Mouse (Mus musculus): ENCODE results near the gene Piga. TPM values are rescaled to one million over a fixed set of nuclear protein-coding genes. Genes with fewer than 3 reads are reported as not detected.

The Piga gene
- polyA plus RNA-seq, 1 experiment from 2014 or later = 14.2 TPM

DNA sequence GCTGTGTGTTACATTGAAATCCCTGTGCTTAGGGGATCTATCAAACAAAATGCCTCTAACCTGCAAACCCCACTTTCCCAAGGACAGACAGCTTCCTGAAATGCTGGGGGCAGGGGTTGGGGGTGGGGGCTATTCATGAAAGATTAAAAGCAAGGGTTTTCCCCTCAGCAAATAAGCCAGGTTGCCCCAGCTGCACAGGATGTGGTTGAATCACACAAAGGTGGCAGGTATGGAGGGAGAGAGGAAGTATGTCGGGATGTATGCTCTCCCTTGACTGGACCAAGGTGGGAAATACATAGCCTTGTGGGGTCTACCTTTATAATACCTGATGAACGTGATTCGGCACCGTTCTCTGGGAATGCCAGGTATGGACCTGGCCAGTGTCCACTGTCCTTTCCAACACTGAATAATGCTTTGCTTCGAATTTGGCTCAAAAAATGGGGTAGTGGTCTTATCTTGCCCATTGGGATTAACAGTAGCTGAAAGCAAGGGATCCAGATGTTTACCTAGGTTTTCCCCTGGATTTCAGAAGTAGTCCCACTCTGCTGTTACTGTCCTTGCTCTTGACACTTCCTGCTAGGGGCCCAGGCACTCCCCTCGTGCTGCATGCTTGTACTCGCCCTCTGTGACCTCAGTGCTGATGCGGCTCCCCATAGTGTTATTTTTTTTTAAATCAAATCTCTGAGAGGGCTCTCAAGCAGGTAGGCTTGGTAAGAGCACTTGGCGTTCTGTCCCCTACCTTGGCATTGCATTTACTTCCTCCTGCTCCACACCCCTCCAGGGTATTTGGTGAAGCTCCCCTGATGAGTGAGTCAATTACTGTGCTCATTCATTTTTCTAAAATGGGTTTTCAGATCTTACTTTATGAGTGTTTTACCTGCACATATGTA is 13.2 kb upstream of the Piga start:
- ATAC-seq (ENCODE audit: low FRiP score) = no peak
- Histone ChIP-seq H3K4me3 (ENCODE audit: low read depth, low read length) (no peak overlapping the region), H3K27ac (ENCODE audit: low read depth, low read length) (no peak overlapping the region), H3K36me3 (ENCODE audit: control insufficient read depth, insufficient read depth, low read length) (no peaks in the 10 kb centered on the region), H3K4me1 (replicated peaks; ENCODE audit: control insufficient read depth, insufficient read depth, low read length) (no peaks in the 10 kb centered on the region), H3K9me3 (ENCODE audit: control insufficient read depth, low read length) (no peaks in the 10 kb centered on the region), H3K4me2 (replicated peaks; ENCODE audit: low read depth, low read length) (no peak overlapping the region), H3K27me3 (ENCODE audit: control insufficient read depth, insufficient read depth, low read length) (no peaks in the 10 kb centered on the region; the same call in 1 of the 2 replicates), H3K9ac (ENCODE audit: low read depth, low read length) (no peak overlapping the region)
- no peak for DNase-seq (ENCODE audit: low spot score)
- WGBS = 73% methylated on average over 9 of the region's 9 CpGs

DNA sequence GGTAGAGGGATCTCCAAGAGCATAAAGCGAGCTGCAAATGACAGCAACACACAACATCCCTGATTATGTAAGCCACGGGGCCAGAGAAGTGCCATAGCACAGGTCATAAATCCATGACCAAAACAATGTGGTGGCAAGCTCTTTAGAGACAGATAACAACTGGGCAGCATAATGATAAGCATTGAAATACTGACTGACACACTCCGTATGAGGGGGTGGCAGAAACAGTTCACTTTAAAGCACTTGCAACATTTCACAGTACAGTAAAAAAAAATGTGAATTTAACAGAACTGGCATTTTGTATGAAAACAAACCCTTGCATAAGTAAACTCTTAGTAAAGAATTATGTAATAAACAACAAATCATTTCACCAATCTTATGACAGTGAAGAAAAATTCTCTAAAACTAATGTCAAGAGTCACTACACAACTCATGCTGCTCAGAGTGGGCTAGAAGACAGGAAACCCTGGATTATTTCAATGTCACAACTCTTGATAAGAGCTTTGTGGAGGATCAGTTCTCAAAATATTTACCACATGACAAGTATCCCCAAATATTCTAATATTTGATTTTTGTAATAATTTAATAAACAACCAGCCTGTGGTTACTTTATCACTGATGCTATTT is 11.2 kb upstream of the Piga start:
- no peak for DNase-seq (ENCODE audit: low spot score)
- Histone ChIP-seq H3K4me1 (replicated peaks; ENCODE audit: control insufficient read depth, insufficient read depth, low read length) (no peaks in the 10 kb centered on the region), H3K9ac (ENCODE audit: low read depth, low read length) (no peak overlapping the region), H3K27ac (ENCODE audit: low read depth, low read length) (no peak overlapping the region), H3K4me2 (replicated peaks; ENCODE audit: low read depth, low read length) (no peak overlapping the region), H3K36me3 (ENCODE audit: control insufficient read depth, insufficient read depth, low read length) (no peaks in the 10 kb centered on the region), H3K9me3 (ENCODE audit: control insufficient read depth, low read length) (no peaks in the 10 kb centered on the region), H3K4me3 (ENCODE audit: low read depth, low read length) (no peak overlapping the region), H3K27me3 (ENCODE audit: control insufficient read depth, insufficient read depth, low read length) (no peaks in the 10 kb centered on the region; the same call in 1 of the 2 replicates)
- ATAC-seq (ENCODE audit: low FRiP score) = no peak
- 89% methylated on average over 3 of the region's 3 CpGs for WGBS

DNA sequence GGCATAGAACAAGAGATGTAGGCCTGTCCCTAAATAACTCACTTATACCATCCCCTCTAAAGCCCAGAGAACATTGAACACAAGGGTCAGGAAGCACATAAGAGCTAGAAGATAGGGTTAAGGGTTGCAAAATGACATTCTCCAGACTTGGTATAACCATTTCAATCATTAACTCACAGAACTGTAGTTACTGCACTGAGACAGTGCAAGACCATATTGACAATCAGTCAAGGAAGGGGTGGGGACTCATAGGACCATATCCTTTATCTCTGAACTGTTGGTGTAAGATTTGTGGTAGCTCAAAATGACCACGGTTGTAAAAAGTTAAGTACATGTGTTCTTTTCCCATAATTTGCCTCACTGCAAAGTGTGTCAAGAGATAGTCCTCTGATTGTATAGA is 9.0 kb upstream of the Piga start:
- Histone ChIP-seq H3K27me3 (ENCODE audit: control insufficient read depth, insufficient read depth, low read length) (no peaks in the 10 kb centered on the region; the same call in 1 of the 2 replicates), H3K4me3 (ENCODE audit: low read depth, low read length) (no peak overlapping the region), H3K9ac (ENCODE audit: low read depth, low read length) (no peak overlapping the region), H3K4me2 (replicated peaks; ENCODE audit: low read depth, low read length) (no peak overlapping the region), H3K36me3 (ENCODE audit: control insufficient read depth, insufficient read depth, low read length) (no peaks in the 10 kb centered on the region), H3K4me1 (replicated peaks; ENCODE audit: control insufficient read depth, insufficient read depth, low read length) (no peaks in the 10 kb centered on the region), H3K27ac (ENCODE audit: low read depth, low read length) (no peak overlapping the region), H3K9me3 (ENCODE audit: control insufficient read depth, low read length) (no peaks in the 10 kb centered on the region)
- DNase-seq (ENCODE audit: low spot score) (no peak), ATAC-seq (ENCODE audit: low FRiP score) (no peak)
- 79% methylated on average over 1 of the region's 1 CpGs for WGBS

DNA sequence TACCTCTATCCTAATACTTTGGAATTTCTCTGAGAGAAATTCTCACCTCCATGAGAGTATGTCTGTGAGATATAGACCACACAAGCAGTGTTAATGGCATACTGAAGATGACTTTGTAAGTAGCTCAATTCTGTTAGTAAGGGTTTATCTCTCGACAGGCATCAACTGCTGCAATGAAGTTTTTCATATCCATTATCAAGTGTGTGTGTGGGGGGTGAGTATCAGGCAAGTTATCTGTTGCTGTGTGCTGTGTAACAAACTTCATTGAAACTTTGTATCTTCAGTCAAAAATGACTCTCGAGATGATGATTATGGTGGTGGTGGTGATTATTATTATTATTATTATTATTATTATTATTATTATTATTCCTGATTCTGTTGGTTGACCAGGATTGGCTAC is 2.8 kb upstream of the Piga start:
- 83% methylated on average over 2 of the region's 2 CpGs for WGBS
- Histone ChIP-seq H3K36me3 (ENCODE audit: control insufficient read depth, insufficient read depth, low read length) (no peaks in the 10 kb centered on the region), H3K27me3 (ENCODE audit: control insufficient read depth, insufficient read depth, low read length) (no peaks in the 10 kb centered on the region), H3K27ac (ENCODE audit: low read depth, low read length) (no peak overlapping the region), H3K9ac (ENCODE audit: low read depth, low read length) (no peak overlapping the region), H3K4me1 (replicated peaks; ENCODE audit: control insufficient read depth, insufficient read depth, low read length) (no peaks in the 10 kb centered on the region), H3K9me3 (ENCODE audit: control insufficient read depth, low read length) (no peaks in the 10 kb centered on the region), H3K4me2 (replicated peaks; ENCODE audit: low read depth, low read length) (no peak overlapping the region), H3K4me3 (ENCODE audit: low read depth, low read length) (no peak overlapping the region)
- ATAC-seq (ENCODE audit: low FRiP score) (no peak), DNase-seq (ENCODE audit: low spot score) (no peak)

- no peak for ATAC-seq (ENCODE audit: low FRiP score)
- Histone ChIP-seq H3K27me3 (ENCODE audit: control insufficient read depth, insufficient read depth, low read length) (no peaks in the 10 kb centered on the region), H3K4me1 (replicated peaks; ENCODE audit: control insufficient read depth, insufficient read depth, low read length) (no peaks in the 10 kb centered on the region), H3K9ac (ENCODE audit: low read depth, low read length) (no peak overlapping the region), H3K4me2 (replicated peaks; ENCODE audit: low read depth, low read length) (no peak overlapping the region), H3K9me3 (ENCODE audit: control insufficient read depth, low read length) (no peaks in the 10 kb centered on the region), H3K4me3 (ENCODE audit: low read depth, low read length) (no peak overlapping the region), H3K36me3 (ENCODE audit: control insufficient read depth, insufficient read depth, low read length) (no peaks in the 10 kb centered on the region), H3K27ac (ENCODE audit: low read depth, low read length) (no peak overlapping the region)
- DNase-seq (ENCODE audit: low spot score) = no peak
Observed at GRCm38 (mm10) chrX:164418008-164418407, 1.6 kb upstream of the Piga start.

DNA sequence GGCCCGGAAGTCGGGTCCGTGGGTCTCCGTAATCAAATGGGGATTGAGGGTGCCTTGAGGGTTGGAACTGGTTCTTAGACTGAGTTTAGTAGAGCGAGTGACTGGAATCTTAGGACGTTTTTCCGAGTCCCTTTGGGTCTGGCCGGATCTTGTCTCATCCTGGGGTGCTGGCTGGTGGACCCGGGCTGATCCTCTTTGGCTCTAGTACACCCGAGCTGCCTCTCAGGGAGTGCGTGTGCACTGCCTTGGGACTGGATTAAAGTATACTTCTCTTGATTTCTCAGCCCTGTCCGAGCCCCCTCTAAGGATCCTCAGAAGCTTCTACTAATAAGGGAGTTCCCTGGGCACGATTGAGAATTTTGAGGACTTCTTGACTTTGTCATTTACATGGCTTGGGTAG is 368 bp downstream of the Piga start:
- Histone ChIP-seq H3K27me3 (ENCODE audit: control insufficient read depth, insufficient read depth, low read length) (no peaks in the 10 kb centered on the region), H3K4me1 (replicated peaks; ENCODE audit: control insufficient read depth, insufficient read depth, low read length) (no peaks in the 10 kb centered on the region), H3K4me3 (ENCODE audit: low read depth, low read length) (peak overlapping the region; percentile 53), H3K4me2 (replicated peaks; ENCODE audit: low read depth, low read length) (peak overlapping the region; percentile 37), H3K27ac (ENCODE audit: low read depth, low read length) (peak overlapping the region; percentile 17; the same call in 1 of the 2 replicates), H3K36me3 (ENCODE audit: control insufficient read depth, insufficient read depth, low read length) (no peaks in the 10 kb centered on the region), H3K9me3 (ENCODE audit: control insufficient read depth, low read length) (no peaks in the 10 kb centered on the region), H3K9ac (ENCODE audit: low read depth, low read length) (peak overlapping the region; percentile 60)
- 19% methylated on average over 12 of the region's 13 CpGs for WGBS
- DNase-seq (ENCODE audit: low spot score) (no peak), ATAC-seq (ENCODE audit: low FRiP score) (no peak)

DNA sequence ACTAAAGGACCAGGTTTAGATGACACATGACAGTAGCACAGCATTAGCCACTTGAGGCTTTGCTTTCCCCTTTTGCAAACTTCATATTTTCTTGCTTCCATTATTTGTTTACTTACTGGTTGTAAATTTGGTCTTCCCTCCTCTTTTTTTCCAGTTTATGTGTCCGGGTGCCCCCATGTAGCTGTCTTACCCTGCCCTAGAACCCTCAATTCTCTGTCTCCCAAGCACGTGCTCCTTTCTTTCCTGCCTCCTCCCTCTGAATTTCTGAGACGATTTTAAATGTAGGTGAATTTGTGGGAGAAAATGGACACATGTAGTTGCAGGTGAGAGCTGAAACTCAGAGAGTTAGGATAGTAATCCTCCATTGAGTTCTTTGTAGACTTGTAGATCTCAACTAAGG is 931 bp downstream of the Piga start:
- DNase-seq (ENCODE audit: low spot score) (no peak), ATAC-seq (ENCODE audit: low FRiP score) (no peak)
- Histone ChIP-seq H3K27me3 (ENCODE audit: control insufficient read depth, insufficient read depth, low read length) (no peaks in the 10 kb centered on the region), H3K27ac (ENCODE audit: low read depth, low read length) (no peak overlapping the region), H3K4me3 (ENCODE audit: low read depth, low read length) (peak overlapping the region; percentile 53), H3K36me3 (ENCODE audit: control insufficient read depth, insufficient read depth, low read length) (no peaks in the 10 kb centered on the region), H3K4me2 (replicated peaks; ENCODE audit: low read depth, low read length) (peak overlapping the region; percentile 29), H3K9me3 (ENCODE audit: control insufficient read depth, low read length) (no peaks in the 10 kb centered on the region), H3K4me1 (replicated peaks; ENCODE audit: control insufficient read depth, insufficient read depth, low read length) (no peaks in the 10 kb centered on the region), H3K9ac (ENCODE audit: low read depth, low read length) (peak overlapping the region; percentile 60)
- WGBS = 59% methylated on average over 3 of the region's 3 CpGs

DNA sequence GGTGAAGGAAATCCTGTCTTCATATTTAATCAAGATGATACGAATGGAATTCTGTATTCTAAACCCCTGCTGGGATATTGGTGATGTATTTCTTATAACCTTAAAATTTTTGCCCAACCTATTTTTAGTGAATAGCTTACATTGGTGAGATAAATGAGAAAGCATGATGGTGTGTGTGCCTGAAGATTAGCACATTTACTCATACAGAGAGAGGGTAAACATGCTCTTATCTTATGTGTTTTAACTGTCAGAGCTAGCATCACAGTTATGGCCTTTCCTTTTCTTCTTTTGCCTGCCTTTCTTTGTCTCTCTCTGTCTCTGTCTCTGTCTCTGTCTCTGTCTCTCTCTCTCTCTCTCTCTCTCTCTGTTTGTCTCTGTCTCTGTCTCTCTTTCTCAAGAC is 5.2 kb downstream of the Piga start:
- Histone ChIP-seq H3K9me3 (ENCODE audit: control insufficient read depth, low read length) (no peaks in the 10 kb centered on the region), H3K9ac (ENCODE audit: low read depth, low read length) (no peak overlapping the region), H3K27ac (ENCODE audit: low read depth, low read length) (no peak overlapping the region), H3K4me1 (replicated peaks; ENCODE audit: control insufficient read depth, insufficient read depth, low read length) (no peaks in the 10 kb centered on the region), H3K36me3 (ENCODE audit: control insufficient read depth, insufficient read depth, low read length) (no peaks in the 10 kb centered on the region), H3K4me2 (replicated peaks; ENCODE audit: low read depth, low read length) (no peak overlapping the region), H3K27me3 (ENCODE audit: control insufficient read depth, insufficient read depth, low read length) (no peaks in the 10 kb centered on the region), H3K4me3 (ENCODE audit: low read depth, low read length) (no peak overlapping the region)
- ATAC-seq (ENCODE audit: low FRiP score) (no peak), DNase-seq (ENCODE audit: low spot score) (no peak)
- 87% methylated on average over 1 of the region's 1 CpGs for WGBS

DNA sequence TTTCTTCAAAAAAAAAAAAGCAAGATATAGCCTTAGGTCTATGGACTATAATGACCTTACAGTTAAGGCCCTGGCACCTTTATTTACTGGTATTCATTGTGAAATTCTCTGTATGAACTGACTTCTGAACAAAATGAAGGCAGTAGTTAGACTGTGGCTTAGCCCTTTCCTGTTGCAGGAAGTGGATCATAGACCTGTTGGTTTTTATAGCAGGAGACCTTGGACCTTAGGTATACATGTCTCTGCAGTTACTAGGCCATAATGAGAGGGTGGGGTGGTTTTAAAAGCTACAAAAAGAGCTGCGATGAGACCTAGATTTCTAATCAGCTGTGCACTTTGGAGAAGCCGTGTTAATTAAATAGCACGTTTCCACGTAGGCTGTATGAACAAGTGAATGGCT is 7.7 kb downstream of the Piga start:
- Histone ChIP-seq H3K9me3 (ENCODE audit: control insufficient read depth, low read length) (no peaks in the 10 kb centered on the region), H3K4me1 (replicated peaks; ENCODE audit: control insufficient read depth, insufficient read depth, low read length) (no peaks in the 10 kb centered on the region), H3K4me3 (ENCODE audit: low read depth, low read length) (no peak overlapping the region), H3K27me3 (ENCODE audit: control insufficient read depth, insufficient read depth, low read length) (no peaks in the 10 kb centered on the region), H3K4me2 (replicated peaks; ENCODE audit: low read depth, low read length) (no peak overlapping the region), H3K9ac (ENCODE audit: low read depth, low read length) (no peak overlapping the region), H3K27ac (ENCODE audit: low read depth, low read length) (no peak overlapping the region), H3K36me3 (ENCODE audit: control insufficient read depth, insufficient read depth, low read length) (no peaks in the 10 kb centered on the region)
- ATAC-seq (ENCODE audit: low FRiP score) (no peak), DNase-seq (ENCODE audit: low spot score) (no peak)
- 96% methylated on average over 4 of the region's 4 CpGs for WGBS
